Mouse (Mus musculus) cortical plate, adult 2 months (tissue): Measurements from ENCODE around the gene Dcun1d2.

ENCODE experiments used
- CTCF ChIP-seq: fragments of 200-500 bp; IDR thresholded peaks from 2 replicates; pipeline ENCODE4 v1.5.1; 2011; ENCODE audit warnings: mild to moderate bottlenecking, control low read depth, low read length; ENCODE audit not compliant: insufficient read depth; ENCODE audit errors: extremely low read depth
- POLR2A ChIP-seq: fragments of 200-500 bp; IDR thresholded peaks from 2 replicates; pipeline ENCODE4 v1.6.1; 2011; ENCODE audit warnings: mild to moderate bottlenecking, low read length, control low read depth; ENCODE audit not compliant: insufficient read depth; ENCODE audit errors: extremely low read depth

DNA sequence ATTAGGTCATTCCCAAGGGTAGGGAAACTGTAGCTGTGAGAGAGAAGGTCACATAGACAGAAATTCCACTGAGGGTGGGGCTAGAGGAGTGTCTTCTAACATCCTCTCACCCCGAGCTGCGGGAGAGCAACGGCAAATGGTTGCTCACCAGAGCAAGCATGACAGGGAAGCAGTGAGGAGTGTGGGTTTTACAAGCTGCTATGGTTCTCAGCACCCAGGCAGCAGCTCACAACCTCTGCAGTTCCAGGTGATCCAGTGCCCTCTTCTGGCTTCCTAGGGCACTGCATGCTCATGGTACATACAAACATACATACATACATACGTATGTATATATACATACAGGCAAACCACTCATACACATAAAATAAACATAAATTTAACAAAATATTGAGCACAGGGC, 18.0 kb upstream of the Dcun1d2 start:
- TF ChIP-seq CTCF, result no peak
- TF ChIP-seq POLR2A, result no peak
